Mouse (Mus musculus): ENCODE results near the gene Olfr768. TPM values are rescaled to one million over a fixed set of nuclear protein-coding genes. Genes with fewer than 3 reads are reported as not detected.

Olfr768 gene
- not detected for polyA plus RNA-seq (2014; fragmentation: Illumina TruSeq; extraction: RNeasy Lipid Tissue Mini Kit (QIAGEN cat#74804); ENCODE audit: low read depth, low replicate concordance)

GRCm38 (mm10) chr10:129099275-129099674 lies at the start of gene Olfr768:
TSS of gene Olfr768 (minus strand) at chr10:129099375.

GRCm38 (mm10) chr10:129138898-129139297 lies 39.7 kb upstream of the Olfr768 start, which contains the start of gene Olfr770:
TSS of gene Olfr770 (minus strand) at chr10:129138998.

GRCm38 (mm10) chr10:129117761-129118160 lies 18.6 kb upstream of the Olfr768 start, which contains the start of gene Olfr769:
TSS of gene Olfr769 (minus strand) at chr10:129117861.

GRCm38 (mm10) chr10:129082810-129083209 lies 16.4 kb downstream of the Olfr768 start, which contains the start of gene Olfr767:
TSS of gene Olfr767 (minus strand) at chr10:129082910.

GRCm38 (mm10) chr10:129068877-129069276 lies 30.3 kb downstream of the Olfr768 start, which contains the start of gene Olfr766-ps1:
TSS of gene Olfr766-ps1 (minus strand) at chr10:129068977.

GRCm38 (mm10) chr10:129049898-129050297 lies 49.3 kb downstream of the Olfr768 start, which contains the start of gene Olfr765:
TSS of gene Olfr765 (minus strand) at chr10:129049998.

Other genes starting within 250 kb of the Olfr768 start
- 1.6 TPM for gene Gdf11, start 207.7 kb downstream of the Olfr768 start, polyA plus RNA-seq (2014; fragmentation: Illumina TruSeq; extraction: RNeasy Lipid Tissue Mini Kit (QIAGEN cat#74804); ENCODE audit: low read depth, low replicate concordance)
- 549 TPM for gene Cd63, start 198.4 kb downstream of the Olfr768 start, polyA plus RNA-seq (2014; fragmentation: Illumina TruSeq; extraction: RNeasy Lipid Tissue Mini Kit (QIAGEN cat#74804); ENCODE audit: low read depth, low replicate concordance)
- 16.9 TPM for gene Rdh5, start 176.5 kb downstream of the Olfr768 start, polyA plus RNA-seq (2014; fragmentation: Illumina TruSeq; extraction: RNeasy Lipid Tissue Mini Kit (QIAGEN cat#74804); ENCODE audit: low read depth, low replicate concordance)
- gene Bloc1s1, start 175.3 kb downstream of the Olfr768 start, polyA plus RNA-seq (2014; fragmentation: Illumina TruSeq; extraction: RNeasy Lipid Tissue Mini Kit (QIAGEN cat#74804); ENCODE audit: low read depth, low replicate concordance) = 277 TPM
- 54.8 TPM for gene Itga7, start 165.6 kb downstream of the Olfr768 start, polyA plus RNA-seq (2014; fragmentation: Illumina TruSeq; extraction: RNeasy Lipid Tissue Mini Kit (QIAGEN cat#74804); ENCODE audit: low read depth, low replicate concordance)
- gene Mettl7b, start 138.4 kb downstream of the Olfr768 start, polyA plus RNA-seq (2014; fragmentation: Illumina TruSeq; extraction: RNeasy Lipid Tissue Mini Kit (QIAGEN cat#74804); ENCODE audit: low read depth, low replicate concordance) = 4.7 TPM
- gene Olfr9, start 109.9 kb downstream of the Olfr768 start, polyA plus RNA-seq (2014; fragmentation: Illumina TruSeq; extraction: RNeasy Lipid Tissue Mini Kit (QIAGEN cat#74804); ENCODE audit: low read depth, low replicate concordance) = not detected
- gene Olfr763, start 88.6 kb downstream of the Olfr768 start, polyA plus RNA-seq (2014; fragmentation: Illumina TruSeq; extraction: RNeasy Lipid Tissue Mini Kit (QIAGEN cat#74804); ENCODE audit: low read depth, low replicate concordance) = not detected
- not detected for gene Olfr764-ps1, start 59.5 kb downstream of the Olfr768 start, polyA plus RNA-seq (2014; fragmentation: Illumina TruSeq; extraction: RNeasy Lipid Tissue Mini Kit (QIAGEN cat#74804); ENCODE audit: low read depth, low replicate concordance)
- not detected for gene Olfr765, start 49.4 kb downstream of the Olfr768 start, polyA plus RNA-seq (2014; fragmentation: Illumina TruSeq; extraction: RNeasy Lipid Tissue Mini Kit (QIAGEN cat#74804); ENCODE audit: low read depth, low replicate concordance)
- gene Olfr766-ps1, start 30.4 kb downstream of the Olfr768 start, polyA plus RNA-seq (2014; fragmentation: Illumina TruSeq; extraction: RNeasy Lipid Tissue Mini Kit (QIAGEN cat#74804); ENCODE audit: low read depth, low replicate concordance) = not detected
- not detected for gene Olfr767, start 16.5 kb downstream of the Olfr768 start, polyA plus RNA-seq (2014; fragmentation: Illumina TruSeq; extraction: RNeasy Lipid Tissue Mini Kit (QIAGEN cat#74804); ENCODE audit: low read depth, low replicate concordance)
- not detected for gene Olfr769, start 18.5 kb upstream of the Olfr768 start, polyA plus RNA-seq (2014; fragmentation: Illumina TruSeq; extraction: RNeasy Lipid Tissue Mini Kit (QIAGEN cat#74804); ENCODE audit: low read depth, low replicate concordance)
- gene Olfr770, start 39.6 kb upstream of the Olfr768 start, polyA plus RNA-seq (2014; fragmentation: Illumina TruSeq; extraction: RNeasy Lipid Tissue Mini Kit (QIAGEN cat#74804); ENCODE audit: low read depth, low replicate concordance) = not detected
- not detected for gene Olfr771, start 65.4 kb upstream of the Olfr768 start, polyA plus RNA-seq (2014; fragmentation: Illumina TruSeq; extraction: RNeasy Lipid Tissue Mini Kit (QIAGEN cat#74804); ENCODE audit: low read depth, low replicate concordance)
- not detected for gene Olfr772, start 78.5 kb upstream of the Olfr768 start, polyA plus RNA-seq (2014; fragmentation: Illumina TruSeq; extraction: RNeasy Lipid Tissue Mini Kit (QIAGEN cat#74804); ENCODE audit: low read depth, low replicate concordance)
- gene Olfr773, start 88.0 kb upstream of the Olfr768 start, polyA plus RNA-seq (2014; fragmentation: Illumina TruSeq; extraction: RNeasy Lipid Tissue Mini Kit (QIAGEN cat#74804); ENCODE audit: low read depth, low replicate concordance) = not detected
- gene Olfr774, start 136.8 kb upstream of the Olfr768 start, polyA plus RNA-seq (2014; fragmentation: Illumina TruSeq; extraction: RNeasy Lipid Tissue Mini Kit (QIAGEN cat#74804); ENCODE audit: low read depth, low replicate concordance) = not detected
- gene Olfr775, start 149.0 kb upstream of the Olfr768 start, polyA plus RNA-seq (2014; fragmentation: Illumina TruSeq; extraction: RNeasy Lipid Tissue Mini Kit (QIAGEN cat#74804); ENCODE audit: low read depth, low replicate concordance) = not detected
- not detected for gene Olfr776, start 159.8 kb upstream of the Olfr768 start, polyA plus RNA-seq (2014; fragmentation: Illumina TruSeq; extraction: RNeasy Lipid Tissue Mini Kit (QIAGEN cat#74804); ENCODE audit: low read depth, low replicate concordance)
- not detected for gene Olfr777, start 172.1 kb upstream of the Olfr768 start, polyA plus RNA-seq (2014; fragmentation: Illumina TruSeq; extraction: RNeasy Lipid Tissue Mini Kit (QIAGEN cat#74804); ENCODE audit: low read depth, low replicate concordance)
- not detected for gene Olfr780, start 218.7 kb upstream of the Olfr768 start, polyA plus RNA-seq (2014; fragmentation: Illumina TruSeq; extraction: RNeasy Lipid Tissue Mini Kit (QIAGEN cat#74804); ENCODE audit: low read depth, low replicate concordance)
- gene Olfr781, start 229.5 kb upstream of the Olfr768 start, polyA plus RNA-seq (2014; fragmentation: Illumina TruSeq; extraction: RNeasy Lipid Tissue Mini Kit (QIAGEN cat#74804); ENCODE audit: low read depth, low replicate concordance) = not detected
- gene Olfr782, start 249.5 kb upstream of the Olfr768 start, polyA plus RNA-seq (2014; fragmentation: Illumina TruSeq; extraction: RNeasy Lipid Tissue Mini Kit (QIAGEN cat#74804); ENCODE audit: low read depth, low replicate concordance) = not detected

Data from adipose tissue, adult 10 weeks (tissue).